Mouse (Mus musculus) 416B (cell line): ENCODE measurements around the gene Xlr3c.
"Not testable (repeated sequence)": the region's sequence is repeated elsewhere in the genome, so short reads cannot be mapped to it uniquely, and the experiment has no call there.

Source experiments
- DNase-seq: peaks from one replicate; pipeline ENCODE4 v3.0.0; 2011; ENCODE audit warnings: low read depth

The Xlr3c gene

DNA sequence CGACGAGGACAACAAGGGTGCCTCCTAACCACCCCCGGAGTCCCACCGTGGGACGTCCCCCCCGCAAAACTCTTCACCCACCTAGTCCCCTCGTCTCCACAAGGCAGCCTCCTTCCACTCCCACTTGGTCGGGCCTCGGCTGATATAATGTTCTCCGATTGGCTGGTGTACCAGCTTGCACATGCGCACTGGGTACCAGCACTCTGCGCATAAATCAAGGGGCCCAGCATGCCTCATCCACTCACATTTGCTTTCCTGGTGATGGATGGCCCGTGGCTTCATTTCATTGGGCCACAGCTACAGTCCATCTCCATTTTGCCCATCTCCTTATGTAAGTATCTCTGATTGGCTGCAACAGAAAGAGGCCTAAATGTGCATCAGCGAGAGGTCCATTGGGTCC lies at the start of gene Xlr3c:
Gene Xlr3c (minus strand): TSS at position 121 of the 400 bp plus-strand sequence.
- not testable (repeated sequence) for DNase-seq

DNA sequence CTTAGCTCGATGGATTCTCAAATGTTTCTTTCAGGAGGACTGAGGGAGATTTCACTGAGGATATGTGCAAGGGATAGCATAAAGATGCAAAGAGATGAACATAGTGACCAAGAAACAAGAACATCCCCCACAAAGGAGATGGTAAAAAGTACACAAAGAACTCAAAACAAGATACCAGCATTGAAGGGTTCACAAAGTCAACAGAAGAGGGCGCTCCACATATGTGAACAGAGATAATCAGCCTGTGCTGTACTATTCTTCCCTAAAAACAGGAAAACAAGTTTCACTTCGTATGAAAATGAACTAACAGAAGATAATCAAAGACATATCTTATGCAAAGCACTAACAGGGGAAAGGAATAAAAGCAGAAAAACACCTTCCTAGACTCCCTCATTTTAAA lies 47.3 kb upstream of the Xlr3c start:
- peak; percentile 54 for DNase-seq

DNA sequence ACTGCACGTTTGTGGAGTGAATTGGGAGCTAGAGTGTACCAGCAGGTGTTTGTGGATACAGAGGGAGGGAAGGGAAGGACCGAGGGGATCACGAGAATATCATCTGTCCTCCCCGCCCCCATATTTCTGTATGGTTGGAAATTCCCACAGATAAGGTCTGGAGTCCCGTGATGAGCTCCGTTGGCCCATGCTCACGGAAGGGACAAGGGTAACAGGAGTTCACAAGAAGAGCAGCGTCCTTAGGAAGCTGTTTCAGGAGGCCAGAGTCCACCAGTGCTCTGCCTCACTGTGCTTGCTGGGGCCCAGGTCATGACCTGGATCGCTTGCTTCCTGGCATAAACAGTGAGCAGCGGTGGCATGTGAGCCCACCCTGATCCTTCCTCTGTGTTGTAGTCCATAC lies 30.6 kb upstream of the Xlr3c start:
- DNase-seq = not testable (repeated sequence)

DNA sequence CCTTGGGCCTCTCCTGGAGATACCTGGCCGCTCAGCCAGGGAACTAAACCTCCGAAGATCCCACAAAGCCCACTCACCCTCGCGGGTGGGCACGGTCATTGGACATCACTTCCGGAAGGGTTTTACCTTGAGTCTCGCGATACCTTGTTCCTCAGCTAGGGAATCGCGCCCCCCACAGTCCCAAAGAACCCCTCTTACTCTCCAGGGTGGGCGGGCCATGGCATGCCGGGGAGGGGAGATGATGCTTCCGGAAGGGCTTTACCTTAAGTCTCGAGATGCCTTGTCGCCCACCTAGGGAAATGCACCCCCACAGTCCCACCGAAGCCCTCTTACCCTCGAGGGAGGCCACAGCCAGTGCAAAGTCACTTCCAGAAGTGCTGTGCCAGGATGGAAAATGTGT lies 27.7 kb upstream of the Xlr3c start, which contains the start of the genes Xlr5a and Xlr5c:
Gene Xlr5a (minus strand): TSS at position 101 of the 400 bp plus-strand sequence.
Gene Xlr5c (minus strand): TSS at position 101 of the 400 bp plus-strand sequence.
- not testable (repeated sequence) for DNase-seq

DNA sequence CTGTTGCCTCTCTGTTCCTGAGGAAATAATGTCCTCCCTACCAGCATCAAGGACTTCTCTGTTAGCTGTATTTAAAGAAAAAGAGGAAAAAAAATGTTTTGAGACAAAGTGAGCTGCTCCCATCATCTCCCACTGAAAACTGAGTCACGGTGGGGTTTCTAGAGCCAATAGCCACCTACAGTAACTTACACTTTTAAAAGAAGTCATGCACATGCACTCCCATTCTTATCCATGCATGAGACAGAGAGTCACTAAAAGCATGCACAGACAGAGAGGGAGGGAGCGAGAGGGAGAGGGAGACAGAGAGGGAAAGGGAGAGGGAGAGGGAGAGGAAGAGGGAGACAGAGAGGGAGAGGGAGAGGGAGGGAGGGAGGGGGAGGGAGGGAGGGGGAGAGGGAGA lies 2.8 kb downstream of the Xlr3c start:
- DNase-seq = not testable (repeated sequence)

DNA sequence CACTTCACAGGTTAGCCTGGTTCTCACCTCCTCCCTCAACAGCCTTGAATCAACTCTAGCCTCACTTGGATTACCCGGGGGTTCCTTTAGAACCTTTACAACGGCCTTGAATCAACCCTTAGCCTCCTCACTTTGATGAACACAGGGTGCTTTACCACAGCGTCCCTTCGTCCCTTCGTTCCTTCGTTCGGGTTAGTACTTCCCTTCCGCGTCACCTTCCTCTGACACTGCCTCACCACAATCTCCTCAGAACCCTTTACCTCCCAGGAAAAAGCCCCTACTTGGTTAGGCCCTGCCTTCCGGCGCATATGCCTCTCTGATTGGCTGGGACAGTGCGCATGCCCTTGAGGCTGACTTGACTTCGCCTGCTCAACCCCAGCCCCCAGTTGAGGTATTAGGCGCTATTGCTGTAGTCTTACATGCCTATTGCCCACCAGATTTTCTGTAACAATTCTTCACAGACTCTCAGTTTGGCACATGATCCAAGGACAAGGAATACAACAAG lies 22.3 kb downstream of the Xlr3c start, which contains the start of gene Xlr4c:
Gene Xlr4c (minus strand): TSS at position 310 of the 505 bp plus-strand sequence.
- not testable (repeated sequence) for DNase-seq

DNA sequence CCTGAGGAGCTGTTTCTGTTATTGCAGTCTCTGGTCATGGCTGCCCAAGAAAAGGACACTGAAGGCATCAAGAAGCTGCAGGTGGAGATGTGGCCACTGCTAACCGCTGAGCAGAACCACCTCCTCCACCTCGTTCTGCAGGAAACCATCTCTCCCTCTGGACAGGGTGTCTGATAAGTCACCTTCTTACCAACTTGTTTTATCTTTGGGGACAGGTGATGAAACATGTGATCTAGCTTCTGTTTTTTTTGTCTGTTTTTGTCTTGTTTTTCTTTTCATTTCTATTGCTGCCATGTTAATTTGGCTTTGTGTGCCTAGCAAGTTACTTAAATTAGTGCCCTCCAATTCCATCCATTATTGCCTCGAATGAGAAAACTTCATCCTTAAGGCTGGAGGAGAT lies 35.9 kb downstream of the Xlr3c start:
- DNase-seq = peak; percentile 5

DNA sequence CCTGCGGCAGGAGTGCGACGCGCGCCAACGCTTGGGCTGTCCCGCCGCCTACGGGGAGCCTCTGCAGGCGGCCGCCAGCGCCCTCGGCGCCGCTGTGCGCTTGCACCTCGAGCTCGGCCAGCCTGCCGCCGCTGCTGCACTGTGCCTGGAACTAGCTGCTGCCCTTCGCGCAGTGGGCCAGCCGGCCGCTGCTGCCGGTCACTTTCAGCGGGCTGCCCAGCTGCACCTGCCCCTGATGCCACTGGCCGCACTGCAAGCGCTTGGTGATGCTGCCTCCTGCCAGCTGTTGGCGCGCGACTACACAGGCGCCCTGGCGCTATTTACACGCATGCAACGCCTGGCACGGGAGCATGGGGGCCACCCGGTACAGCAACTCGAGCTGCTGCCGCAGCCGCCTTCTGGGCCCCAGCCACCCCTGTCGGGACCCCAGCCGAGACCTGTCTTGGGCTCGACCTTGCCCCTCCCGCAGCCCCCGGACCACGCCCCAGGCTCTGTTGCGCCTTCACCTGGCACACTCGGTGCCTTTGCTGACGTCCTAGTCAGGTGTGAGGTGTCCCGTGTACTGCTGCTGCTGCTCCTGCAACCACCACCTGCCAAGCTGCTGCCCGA lies 36.5 kb downstream of the Xlr3c start:
- peak; percentile 64 for DNase-seq

DNA sequence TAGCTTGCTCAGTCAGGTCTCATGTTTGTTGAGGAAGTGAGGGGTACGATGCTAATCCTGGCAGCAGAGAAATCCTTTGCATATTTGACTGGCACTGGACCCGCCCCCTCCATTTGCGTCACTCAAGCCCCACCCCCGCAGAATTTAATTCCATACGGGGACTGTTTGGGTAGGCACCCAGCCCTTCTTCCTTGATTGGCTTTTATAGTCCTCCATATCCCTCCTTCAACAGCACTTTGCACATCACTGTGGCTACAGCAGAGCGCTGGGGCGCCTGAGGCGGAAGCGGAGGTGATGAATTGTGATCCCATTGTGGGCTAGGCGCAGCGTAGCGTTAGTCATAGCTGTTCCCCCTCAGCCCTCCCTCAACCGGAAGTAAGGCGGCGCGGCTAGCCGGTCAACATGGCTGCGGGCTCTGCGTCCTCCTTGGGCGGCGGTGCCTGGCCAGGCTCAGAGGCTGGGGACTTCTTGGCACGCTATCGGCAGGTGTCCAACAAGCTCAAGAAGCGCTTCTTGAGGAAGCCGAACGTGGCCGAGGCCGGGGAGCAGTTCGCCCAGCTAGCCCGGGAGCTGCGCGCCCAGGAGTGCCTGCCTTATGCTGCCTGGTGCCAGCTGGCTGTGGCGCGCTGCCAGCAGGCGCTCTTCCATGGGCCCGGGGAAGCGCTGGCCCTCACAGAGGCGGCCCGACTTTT lies 37.1 kb downstream of the Xlr3c start, which contains the start of gene F8a:
Gene F8a (plus strand): TSS at position 378 of the 692 bp plus-strand sequence.
- peak; percentile 95 for DNase-seq

DNA sequence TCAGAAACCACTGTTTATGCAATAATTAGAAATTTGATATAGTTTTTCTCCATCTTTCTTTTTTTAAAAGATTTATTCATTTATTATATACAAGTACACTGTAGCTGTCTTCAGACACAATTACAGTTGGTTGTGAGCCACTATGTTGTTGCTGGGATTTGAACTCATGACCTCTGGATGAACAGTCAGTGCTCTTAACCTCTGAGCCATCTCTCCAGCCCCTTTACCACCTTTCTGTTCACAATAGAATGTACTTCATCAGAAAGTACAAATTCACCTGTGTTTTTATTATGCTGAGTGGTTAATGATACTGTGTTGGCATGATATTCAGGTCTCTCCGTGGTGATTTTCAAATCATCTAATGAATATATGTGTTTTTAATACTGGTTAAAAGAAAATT lies 39.8 kb downstream of the Xlr3c start:
- no peak for DNase-seq

DNA sequence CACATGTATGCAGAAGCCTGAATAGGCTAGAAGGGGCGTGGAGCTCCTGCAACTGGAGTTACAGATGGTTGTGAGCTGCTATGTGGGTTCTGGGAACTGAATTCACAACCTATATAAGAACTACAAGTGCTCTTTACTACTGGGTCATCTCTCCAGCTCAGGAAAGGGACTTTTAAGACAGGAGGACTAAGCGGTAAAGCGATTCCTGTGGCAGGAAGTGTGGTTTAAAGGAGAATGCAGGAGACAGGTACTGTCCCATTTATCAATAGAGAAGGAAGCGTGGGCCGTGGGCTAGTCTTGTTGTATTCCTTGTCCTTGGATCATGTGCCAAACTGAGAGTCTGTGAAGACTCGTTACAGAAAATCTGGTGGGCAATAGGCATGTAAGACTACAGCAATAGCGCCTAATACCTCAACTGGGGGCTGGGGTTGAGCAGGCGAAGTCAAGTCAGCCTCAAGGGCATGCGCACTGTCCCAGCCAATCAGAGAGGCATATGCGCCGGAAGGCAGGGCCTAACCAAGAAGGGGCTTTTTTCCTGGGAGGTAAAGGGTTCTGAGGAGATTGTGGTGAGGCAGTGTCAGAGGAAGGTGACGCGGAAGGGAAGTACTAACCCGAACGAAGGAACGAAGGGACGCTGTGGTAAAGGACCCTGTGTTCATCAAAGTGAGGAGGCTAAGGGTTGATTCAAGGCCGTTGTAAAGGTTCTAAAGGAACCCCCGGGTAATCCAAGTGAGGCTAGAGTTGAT lies 51.2 kb downstream of the Xlr3c start, which contains the start of gene Xlr4b:
Gene Xlr4b (plus strand): TSS at position 515 of the 746 bp plus-strand sequence.
- not testable (repeated sequence) for DNase-seq
